Mouse (Mus musculus): ENCODE measurements around the gene Rgs6. TPM values are rescaled to one million over a fixed set of nuclear protein-coding genes. Genes with fewer than 3 reads are reported as not detected.

Rgs6 gene
- polyA plus RNA-seq, 2 experiments, result 0.07 to 0.20 TPM

- Histone ChIP-seq H3K4me3 (ENCODE audit: insufficient read depth in 1 of 2, low read depth in 2 of 2, low read length in 2 of 2) (no peak overlapping the region), H3K36me3 (replicated peaks; ENCODE audit: control insufficient read depth, insufficient read depth, low read depth) (no peaks in the 10 kb centered on the region), H3K9ac (replicated peaks) (no peak overlapping the region), H3K27ac (no peak overlapping the region), H3K4me1 (replicated peaks; ENCODE audit: control insufficient read depth in 2 of 2, insufficient read depth in 2 of 2, low read length in 1 of 2) (peaks cover 0 to 5% of the 10 kb centered on the region in 2 experiments; a peak in 2 of 4 replicates), H3K9me3 (ENCODE audit: control insufficient read depth, low read length) (no peaks in the 10 kb centered on the region), H3K4me2 (ENCODE audit: low read depth) (no peak overlapping the region), H3K27me3 (ENCODE audit: control insufficient read depth, insufficient read depth, low read length) (no peaks in the 10 kb centered on the region)
- 79% methylated on average over 3 of the region's 3 CpGs for WGBS (ENCODE audit: insufficient replicate concordance)
- no peak for DNase-seq (ENCODE audit: low read depth in 3 of 3, low spot score in 3 of 3)
- no peak for ATAC-seq (ENCODE audit: insufficient read depth)
- TF ChIP-seq CTCF (IDR thresholded peaks at IDR 0.05; ENCODE audit: low read depth) (no peak), EP300 (IDR thresholded peaks at IDR 0.05; ENCODE audit: low read depth) (no peak)
Observed at GRCm38 (mm10) chr12:83210735-83211134, 622.6 kb downstream of the Rgs6 start.

GRCm38 (mm10) chr12:83211146-83211822 lies 623.2 kb downstream of the Rgs6 start:
- Histone ChIP-seq H3K27ac (no peak overlapping the region), H3K4me2 (ENCODE audit: low read depth) (no peak overlapping the region), H3K9me3 (ENCODE audit: control insufficient read depth, low read length) (no peaks in the 10 kb centered on the region), H3K9ac (replicated peaks) (no peak overlapping the region), H3K4me3 (ENCODE audit: insufficient read depth in 1 of 2, low read depth in 2 of 2, low read length in 2 of 2) (no peak overlapping the region), H3K36me3 (replicated peaks; ENCODE audit: control insufficient read depth, insufficient read depth, low read depth) (no peaks in the 10 kb centered on the region), H3K27me3 (ENCODE audit: control insufficient read depth, insufficient read depth, low read length) (no peaks in the 10 kb centered on the region), H3K4me1 (replicated peaks; ENCODE audit: control insufficient read depth in 2 of 2, insufficient read depth in 2 of 2, low read length in 1 of 2) (peaks cover 0 to 5% of the 10 kb centered on the region in 2 experiments; a peak in 2 of 4 replicates)
- TF ChIP-seq CTCF (IDR thresholded peaks at IDR 0.05; ENCODE audit: low read depth) (no peak), EP300 (IDR thresholded peaks at IDR 0.05; ENCODE audit: low read depth) (no peak)
- no peak for ATAC-seq (ENCODE audit: insufficient read depth)
- no peak for DNase-seq (ENCODE audit: low read depth in 3 of 3, low spot score in 3 of 3)
- WGBS (ENCODE audit: insufficient replicate concordance), result 52% methylated on average over 7 of the region's 7 CpGs

All from liver, embryonic 14.5 days (tissue).